Mouse (Mus musculus) lung, postnatal 0 days (tissue): ENCODE results near the gene Rpl28.

Source experiments
- CTCF ChIP-seq: IDR thresholded peaks from 2 replicates; pipeline ENCODE4 v1.5.1; 2016; ENCODE audit warnings: antibody characterized with exemption, mild to moderate bottlenecking
- EP300 ChIP-seq: IDR thresholded peaks from 2 replicates; pipeline ENCODE4 v1.6.1; 2016; ENCODE audit warnings: antibody characterized with exemption, mild to moderate bottlenecking, control low read depth

GRCm38 (mm10) chr7:4789436-4789935 is 3.2 kb upstream of the Rpl28 start, which contains the start of gene Tmem238:
- TF ChIP-seq CTCF (no peak), EP300 (no peak)
